Mouse (Mus musculus): ENCODE results near the gene Krt4. TPM values are rescaled to one million over a fixed set of nuclear protein-coding genes. Genes with fewer than 3 reads are reported as not detected.

Krt4 gene
- total RNA-seq (2021), result under 1 TPM in 1 of 2 experiments, not detected in 1; 0.12 TPM
- long read RNA-seq, experiment 1, result 0 reads
- long read RNA-seq, experiment 2, result 0 reads

DNA sequence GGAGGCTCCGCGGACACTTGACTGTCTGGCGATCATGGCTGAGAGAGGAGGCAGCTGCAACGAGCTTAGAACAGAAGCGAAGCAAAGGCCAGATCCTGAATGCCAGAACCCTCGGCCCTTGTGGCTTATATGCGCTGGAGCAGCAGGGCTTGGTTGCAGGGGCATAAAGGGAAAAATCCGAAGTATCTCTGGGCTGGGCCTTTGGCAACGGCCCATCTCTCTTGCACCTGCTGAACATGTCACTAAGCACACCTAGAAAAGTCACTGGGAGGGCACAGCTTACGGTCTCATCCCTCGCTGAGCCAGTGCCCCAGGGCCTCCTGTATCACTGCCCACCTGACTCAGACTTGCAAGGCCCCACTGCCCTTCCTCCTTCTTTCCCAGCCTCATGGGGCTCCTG is at the start of gene Krt4:
TSS of gene Krt4 (minus strand) at position 101 of the 400 bp plus-strand sequence.
- intact Hi-C loops (cut with DNase I), result no loop called here
- DNase-seq, result no peak

DNA sequence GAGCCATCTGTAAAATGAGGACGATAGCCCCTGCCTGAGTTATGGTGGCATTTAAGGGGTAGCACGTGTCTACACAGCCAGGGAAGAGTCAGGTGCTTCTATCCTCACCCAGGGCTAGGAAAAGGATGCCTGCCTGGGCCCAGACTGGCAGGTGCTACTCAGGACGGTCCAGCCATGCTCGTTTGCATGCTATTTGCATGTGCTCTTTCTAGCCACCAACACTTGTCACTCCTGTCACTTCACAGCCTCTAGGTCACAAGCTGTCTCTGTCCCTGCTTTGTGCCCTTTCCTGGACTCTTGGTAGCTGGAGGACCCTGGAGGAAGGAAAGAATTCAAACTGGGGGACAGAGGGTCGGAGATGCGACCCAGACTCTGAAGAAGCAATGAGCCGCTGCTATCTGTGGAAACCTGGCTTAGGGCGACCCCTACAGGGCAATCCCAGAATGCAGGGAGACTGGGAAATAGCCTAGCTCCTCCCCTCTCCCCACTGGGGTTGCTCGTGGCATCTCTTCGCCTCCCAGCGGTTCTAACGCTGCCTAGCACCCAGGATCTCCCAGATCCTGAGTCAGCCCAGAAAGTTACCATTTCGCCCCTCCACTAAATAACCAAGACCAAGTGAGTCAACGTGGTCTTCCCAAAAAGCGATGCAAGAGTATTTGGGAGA is 49.0 kb upstream of the Krt4 start:
- DNase-seq, result peak; percentile 92 to 99
- intact Hi-C loops (cut with DNase I), result loop anchor here (2.0 to 5.0 kb wide), 2 partner anchors 203 to 451 kb away; no protein-coding TSS in a partner anchor

DNA sequence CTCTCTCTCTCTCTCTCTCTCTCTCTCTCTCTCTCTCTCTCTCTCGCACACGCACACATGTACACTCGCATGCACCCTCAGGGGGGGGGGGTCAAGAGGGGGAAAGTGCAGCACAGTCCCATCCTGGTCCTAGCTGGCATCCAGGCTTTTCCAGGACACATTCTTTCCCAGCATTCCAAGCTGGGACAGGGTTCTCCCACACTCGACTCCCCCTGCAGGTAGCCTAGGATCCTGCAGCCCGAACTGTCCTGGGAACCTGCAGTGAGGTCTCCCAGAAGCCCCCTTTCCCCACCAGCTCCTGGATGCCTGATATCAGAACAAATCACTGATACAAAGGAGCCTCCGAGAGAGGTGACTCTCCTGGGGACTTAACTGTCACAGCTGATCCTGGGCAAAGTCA is 46.0 kb upstream of the Krt4 start:
- no peak for DNase-seq
- intact Hi-C loops (cut with DNase I), result loop anchor here (5.0 kb wide), 1 partner anchor 448 kb away; no protein-coding TSS in a partner anchor

DNA sequence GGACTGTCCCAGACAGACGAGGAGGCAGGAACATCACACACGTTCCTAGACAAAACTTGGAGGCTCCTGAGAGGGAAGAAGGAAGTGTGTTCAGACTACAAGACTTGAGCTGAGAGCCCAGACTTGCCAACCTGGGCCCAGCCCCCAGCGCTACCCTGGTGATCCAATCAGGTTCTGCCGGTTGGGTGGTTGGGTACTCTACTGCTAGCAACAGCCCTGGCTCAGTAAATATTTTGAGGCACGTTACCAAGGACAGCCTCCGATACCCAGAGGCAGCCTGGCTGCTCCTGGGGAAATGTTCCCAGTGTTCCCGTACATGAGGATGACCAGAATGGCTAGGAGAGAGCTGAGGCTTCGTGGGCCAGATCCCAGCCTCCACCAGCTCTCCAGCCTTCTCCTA is 42.3 kb upstream of the Krt4 start:
- intact Hi-C loops (cut with DNase I), result no loop called here
- no peak for DNase-seq

DNA sequence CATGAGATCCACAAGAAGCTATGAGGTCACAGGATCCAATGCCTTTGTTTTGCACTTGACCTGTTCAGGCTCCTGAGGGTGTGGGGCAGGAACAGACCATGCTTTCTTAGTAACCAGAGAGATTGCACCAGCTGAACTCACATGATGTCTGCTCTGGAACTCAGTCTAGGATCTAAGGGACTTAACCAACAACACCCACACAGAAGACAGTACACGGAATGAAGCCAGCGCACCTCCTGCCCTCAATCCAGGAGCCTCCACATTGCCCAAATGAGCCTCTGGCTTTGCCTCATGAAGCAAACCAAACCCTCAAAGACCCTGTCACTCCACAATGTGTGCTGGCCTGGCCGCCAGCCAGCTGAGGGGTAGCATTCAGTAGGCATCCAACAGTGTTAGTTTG is 34.4 kb upstream of the Krt4 start:
- no peak for DNase-seq
- intact Hi-C loops (cut with DNase I), result no loop called here

DNA sequence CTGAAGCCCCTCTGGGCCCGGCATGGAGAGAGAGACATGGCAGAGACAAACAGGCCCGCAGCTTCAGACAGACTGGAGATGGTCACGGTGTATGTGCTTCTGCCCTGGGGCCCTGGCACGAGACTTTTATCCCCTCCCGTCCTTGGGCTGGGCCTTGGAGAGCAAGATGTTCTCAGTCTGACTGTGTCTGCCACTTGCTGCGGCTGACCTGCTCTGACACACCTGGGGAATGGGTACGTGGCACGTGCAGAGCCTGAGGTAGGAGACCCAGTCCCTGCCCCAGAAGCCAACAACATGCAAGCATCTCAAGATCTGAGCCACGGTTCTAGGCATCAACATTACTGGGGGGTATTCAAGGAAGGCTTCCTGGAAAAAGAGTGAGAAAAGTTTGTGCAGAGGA is 29.7 kb upstream of the Krt4 start, which contains the start of gene Krt78:
TSS of gene Krt78 (minus strand) at position 101 of the 400 bp plus-strand sequence.
- intact Hi-C loops (cut with DNase I), result no loop called here
- no peak for DNase-seq

DNA sequence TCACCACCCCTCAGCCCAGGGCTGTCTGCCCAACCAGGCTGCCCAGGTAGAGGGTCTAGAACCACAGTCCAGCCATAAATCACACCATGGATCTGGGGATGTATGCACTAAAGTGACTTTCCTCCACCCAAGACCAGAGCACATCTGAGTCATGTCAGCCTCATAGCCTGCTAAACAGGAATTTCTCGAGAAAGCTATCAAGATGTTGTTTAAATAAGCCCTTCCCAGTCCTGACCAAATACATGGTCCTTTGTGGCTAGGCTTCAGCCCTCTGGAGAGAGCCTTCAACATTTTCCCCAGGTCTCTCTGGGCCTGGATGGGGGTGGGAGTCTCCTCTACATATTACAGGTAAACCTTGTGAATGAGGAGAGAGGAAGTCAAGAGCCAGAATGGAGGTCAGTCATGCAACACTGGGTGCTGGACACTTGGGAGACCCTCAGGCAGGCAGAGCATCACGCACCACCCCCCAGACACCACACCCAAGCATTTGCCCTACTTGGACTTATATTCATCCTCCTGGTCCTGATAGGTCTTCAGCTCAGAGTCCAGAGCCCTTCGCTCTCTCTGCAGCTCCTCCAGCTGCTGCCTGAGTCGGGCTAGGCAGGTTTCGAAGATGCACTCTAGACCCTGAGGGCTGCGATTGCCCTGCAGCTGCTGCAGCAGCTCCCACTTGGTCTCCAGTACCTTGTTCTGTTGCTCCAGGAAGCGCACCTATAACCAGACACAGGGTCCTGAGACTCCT is 28.4 kb upstream of the Krt4 start:
- intact Hi-C loops (cut with DNase I), result no loop called here
- DNase-seq, result no peak

DNA sequence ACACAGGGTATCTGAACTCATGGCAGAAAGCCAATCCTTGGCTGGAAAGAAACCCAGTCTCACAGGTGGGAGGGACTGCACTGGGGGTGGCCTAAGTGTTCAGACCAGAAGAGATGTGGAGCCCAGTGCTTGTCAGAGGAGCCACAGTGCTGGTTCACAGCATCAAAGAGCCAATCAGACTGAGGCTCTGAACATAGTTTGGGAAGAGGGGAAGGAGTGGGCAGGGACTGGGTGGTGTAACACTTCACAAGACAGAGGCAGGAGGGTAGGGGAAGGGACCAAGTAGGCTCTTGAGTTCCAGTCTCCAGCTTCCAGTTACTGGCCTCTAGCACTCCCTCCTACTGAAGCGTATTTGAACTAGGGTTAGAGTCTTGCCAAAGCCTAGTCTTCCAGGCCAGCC is 20.9 kb upstream of the Krt4 start:
- intact Hi-C loops (cut with DNase I), result no loop called here
- no peak for DNase-seq

DNA sequence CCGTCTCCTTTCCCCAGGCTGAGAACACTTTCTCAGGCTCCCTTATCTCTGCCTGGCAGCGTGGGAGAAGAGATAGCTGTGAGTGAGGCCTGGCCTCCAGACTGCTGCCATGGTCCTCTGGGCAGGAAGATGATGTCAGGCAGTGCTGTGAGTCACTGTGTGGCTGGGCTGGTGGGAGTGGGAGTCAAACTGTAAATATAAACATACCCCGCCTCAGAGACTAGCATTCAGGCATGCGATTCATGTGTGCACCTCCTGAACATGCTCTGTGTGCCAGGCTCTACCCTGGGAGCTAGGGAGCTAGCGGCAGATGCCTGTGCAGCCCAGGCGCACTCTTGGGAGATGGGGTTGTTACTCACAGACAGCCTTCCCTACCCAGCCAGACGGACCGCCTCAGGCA is 17.4 kb upstream of the Krt4 start:
- DNase-seq, result no peak
- intact Hi-C loops (cut with DNase I), result no loop called here

DNA sequence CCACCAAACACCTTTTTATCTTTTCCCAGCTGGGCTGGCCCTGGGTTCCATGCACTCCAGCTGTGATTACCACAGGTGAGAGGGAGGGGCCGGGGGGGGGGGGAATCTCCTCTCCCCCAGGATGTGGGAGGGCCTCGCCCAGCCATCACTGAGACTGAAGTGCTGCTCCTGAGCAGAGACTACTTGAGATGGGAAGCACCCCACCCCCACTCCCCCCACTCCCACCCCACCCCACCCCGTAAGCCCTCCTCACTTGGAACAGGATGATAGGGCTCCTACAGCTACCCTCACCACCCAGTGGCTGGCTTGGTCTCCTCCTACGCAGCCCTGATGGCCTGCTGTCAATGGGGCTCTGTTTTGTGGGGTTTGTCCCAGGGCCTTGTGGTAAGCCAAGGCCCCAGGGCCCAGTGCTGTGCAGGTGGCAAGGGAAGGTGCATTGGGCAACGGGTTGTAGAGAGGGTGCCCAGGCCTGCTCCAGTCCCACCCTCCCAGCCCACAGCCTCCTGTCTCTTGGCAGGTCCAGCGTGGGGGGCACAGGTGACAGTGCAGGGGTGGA is 15.8 kb upstream of the Krt4 start, which contains the start of gene Krt79:
TSS of gene Krt79 (minus strand) at position 51 of the 556 bp plus-strand sequence.
- intact Hi-C loops (cut with DNase I), result no loop called here
- no peak for DNase-seq

DNA sequence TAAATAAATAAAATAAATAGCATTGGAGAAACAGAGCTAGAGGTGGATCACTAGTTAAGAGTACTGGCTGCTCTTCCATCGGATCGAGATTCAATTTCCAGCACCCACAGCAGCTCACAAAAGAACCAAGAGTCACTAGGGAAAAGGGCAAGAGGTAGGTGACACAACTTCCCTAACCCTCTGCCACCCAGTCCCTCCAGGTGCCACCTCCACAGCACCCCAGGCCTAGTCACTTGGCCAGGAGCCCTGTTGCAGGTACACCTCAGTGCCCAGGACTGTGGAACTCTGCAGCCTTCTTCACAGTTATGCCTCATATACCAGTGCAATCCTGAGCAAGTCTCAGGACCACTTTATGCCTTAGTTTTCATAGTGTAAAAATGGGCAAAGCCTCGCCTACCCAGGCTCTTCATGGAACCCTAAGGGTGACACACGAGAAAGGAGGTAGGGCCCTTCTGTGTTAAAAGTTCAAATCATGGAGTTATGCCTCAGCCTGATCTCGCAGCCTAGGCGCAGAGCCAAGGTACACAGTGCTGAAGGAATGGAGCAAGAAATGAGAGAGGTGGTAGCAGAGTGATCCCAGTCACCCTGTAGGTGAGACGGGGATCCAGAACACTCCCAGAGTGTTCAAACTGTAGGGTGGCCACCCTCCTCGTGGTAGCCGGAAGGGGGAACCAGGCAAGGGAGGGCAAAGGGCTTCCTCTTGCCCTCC is 14.2 kb upstream of the Krt4 start:
- intact Hi-C loops (cut with DNase I), result no loop called here
- DNase-seq, result no peak

DNA sequence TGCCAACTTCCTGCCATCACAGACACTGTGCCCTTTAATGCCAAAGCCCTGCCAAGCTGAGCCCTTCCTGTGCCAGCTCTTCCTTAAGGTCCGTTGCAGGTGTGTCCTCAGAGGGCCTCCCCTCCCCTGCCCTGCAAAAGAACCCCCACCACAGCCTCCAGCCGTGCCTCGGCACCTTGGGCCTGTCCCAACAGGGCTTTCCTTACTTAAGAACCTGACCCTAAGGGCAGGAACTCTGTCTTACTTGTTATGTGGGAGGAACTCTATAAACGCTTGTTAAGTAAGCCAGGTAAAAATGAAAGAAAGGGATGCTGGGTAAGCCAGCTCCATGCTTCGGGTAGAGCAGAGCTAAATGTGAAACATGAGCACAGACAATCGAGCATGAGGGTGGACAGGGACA is 8.5 kb upstream of the Krt4 start:
- intact Hi-C loops (cut with DNase I), result no loop called here
- DNase-seq, result no peak

DNA sequence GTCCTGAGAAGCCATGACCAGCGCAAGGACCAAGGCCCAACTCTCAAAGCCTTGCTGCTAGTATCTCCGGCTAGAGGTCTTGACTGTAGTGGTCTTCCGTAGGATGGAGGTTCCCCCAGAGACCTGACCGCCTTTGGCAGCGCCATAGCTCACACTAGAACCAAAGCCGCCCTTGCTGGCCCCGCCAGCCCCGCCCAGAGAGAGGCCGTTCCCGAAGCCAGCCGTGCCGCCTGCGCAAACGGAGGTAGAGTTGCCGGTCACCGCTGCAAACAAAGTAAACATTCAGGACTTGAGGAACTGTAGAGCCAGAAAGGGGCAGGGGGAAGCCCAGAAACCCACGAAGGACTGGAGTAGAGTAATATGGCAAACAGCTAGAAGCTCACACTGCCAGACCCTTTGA is 5.1 kb upstream of the Krt4 start:
- intact Hi-C loops (cut with DNase I), result no loop called here

DNA sequence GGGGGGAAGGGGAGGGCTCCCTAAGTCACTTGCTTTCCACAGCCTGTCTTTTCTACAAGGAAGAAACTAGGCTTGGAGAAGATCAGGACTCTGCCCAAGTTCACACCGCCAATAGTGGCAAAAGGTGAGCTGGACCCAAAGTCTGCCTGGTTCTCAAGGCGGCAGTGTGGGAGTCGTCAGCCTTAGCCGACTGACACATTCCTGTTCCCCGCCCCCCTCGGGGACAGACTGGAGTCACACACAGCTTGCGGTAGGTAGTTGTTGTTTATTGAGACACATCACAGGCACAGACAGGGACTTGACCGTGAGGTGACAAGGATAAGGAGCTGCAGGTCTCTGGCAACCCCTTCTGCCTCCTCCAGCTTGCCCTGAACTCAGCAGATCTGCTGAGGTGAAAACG is 4.6 kb upstream of the Krt4 start:
- DNase-seq, result no peak
- intact Hi-C loops (cut with DNase I), result no loop called here

More for the DNA sequence above, 5.1 kb upstream of the Krt4 start:
- no peak for DNase-seq

DNA sequence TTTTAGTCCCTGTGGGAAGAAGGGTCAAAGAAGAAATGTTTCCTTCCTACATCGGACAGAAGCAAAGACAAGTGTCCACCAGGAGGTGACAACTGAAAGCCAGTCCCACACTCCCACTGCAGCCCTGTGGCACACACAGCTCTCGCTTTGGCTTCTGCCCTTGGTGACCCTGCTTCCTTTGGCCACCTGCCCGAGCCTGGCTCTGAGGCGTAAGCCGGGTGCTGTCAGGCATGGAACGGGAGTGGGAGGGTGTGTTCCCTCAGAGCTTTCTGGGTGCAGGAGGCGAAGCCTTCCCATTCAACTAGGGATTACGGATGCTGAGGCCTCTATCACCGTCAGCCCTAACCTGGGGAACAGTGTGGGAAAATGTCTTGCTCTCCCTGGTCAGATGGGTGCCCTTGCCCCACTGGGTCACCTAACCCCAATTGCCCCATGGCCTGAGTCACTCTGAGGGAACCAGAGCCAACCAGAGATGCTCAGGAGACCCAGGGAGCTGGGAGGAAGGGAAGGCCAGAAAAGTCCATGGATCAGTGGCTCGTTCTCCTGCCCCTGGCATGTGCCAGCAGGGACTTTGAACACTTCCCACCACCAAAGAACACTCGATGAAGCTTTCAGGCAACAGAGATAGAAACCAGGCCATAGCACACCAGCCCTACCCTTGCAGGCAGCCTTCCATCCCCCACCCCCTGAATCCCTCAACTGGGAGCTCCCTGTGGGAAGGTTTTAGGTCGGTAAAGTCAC is 3.0 kb upstream of the Krt4 start:
- intact Hi-C loops (cut with DNase I), result no loop called here
- DNase-seq, result no peak

DNA sequence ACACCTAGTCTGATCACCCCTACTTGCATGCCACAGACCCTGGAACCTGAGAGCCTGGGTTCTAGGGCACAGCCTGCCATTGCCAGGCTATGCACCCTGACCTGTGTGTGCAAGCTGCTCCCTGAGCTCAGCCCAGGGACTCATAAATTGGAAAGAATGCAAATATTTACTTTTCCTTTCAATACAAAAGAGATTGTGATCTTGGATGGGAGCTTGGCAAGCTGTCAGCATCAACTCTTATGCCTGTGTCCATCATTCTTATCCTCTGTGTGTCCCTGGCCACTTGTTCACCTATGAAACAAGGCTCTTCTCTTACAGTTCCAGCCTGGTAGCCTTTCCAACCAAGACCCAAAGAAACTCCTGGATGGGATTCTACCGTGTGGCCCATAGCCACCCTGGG is 506 bp upstream of the Krt4 start:
- intact Hi-C loops (cut with DNase I), result no loop called here

DNA sequence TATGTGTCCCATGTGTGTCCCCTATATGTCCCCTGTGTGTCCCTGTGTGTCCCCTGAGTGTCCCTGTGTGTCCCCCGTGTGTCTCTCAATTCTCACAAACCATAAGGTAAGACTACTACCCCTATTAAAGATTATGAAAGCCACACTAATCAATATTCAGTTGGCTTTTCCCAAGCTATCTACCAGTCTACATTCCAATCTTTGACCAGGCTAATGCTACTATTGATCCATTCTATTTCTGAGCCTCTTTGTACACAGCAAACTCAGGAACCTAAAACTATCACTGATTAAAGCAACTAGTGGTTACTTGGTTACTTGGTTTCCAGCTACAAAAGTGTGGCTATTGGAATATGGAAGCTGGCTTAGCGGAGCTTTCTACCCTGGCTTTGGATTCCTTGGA is 2.2 kb downstream of the Krt4 start:
- no peak for DNase-seq
- intact Hi-C loops (cut with DNase I), result no loop called here

More for the DNA sequence above, 506 bp upstream of the Krt4 start:
- DNase-seq, result no peak

DNA sequence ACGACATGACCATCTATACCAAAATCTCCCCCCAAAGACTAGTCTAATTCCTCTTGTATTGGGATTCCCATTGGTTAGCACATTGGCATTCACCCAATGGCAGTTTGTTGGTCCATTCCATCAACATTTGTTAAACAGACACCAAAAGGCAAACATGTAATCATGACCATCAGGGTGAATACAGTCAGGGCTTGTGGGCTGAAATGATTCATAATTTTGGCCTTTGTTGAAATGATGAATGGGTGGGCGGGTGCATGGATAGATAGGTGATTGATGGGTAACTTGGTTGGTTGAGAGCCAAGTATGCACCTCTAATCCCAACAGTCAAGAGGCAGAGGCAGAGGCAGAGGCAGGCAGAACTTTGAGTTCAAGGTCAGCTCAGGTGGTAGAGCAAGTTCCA is 8.5 kb downstream of the Krt4 start:
- intact Hi-C loops (cut with DNase I), result no loop called here
- DNase-seq, result no peak

DNA sequence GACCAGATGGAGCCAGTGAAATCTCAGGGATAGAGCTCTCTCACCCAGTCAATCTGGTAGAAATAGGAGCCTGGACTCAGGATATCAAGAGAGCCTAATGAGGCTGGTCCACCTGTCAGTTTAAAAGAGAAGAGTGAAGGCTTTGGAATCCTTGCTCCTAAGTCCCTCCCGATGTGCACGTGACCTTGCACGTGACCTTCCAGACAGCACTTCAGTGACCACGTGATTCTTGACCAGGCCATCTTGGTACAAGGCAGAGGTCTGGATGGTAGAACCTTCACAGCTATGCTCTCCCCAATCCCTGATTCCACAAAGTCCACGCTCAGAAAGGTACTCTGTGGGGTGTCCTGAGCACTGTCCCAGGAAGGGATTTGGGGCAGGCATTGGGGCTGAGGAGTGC is 19.7 kb downstream of the Krt4 start:
- DNase-seq, result no peak
- intact Hi-C loops (cut with DNase I), result no loop called here

Data from gastrocnemius, postnatal 36 days (tissue).